Mouse (Mus musculus): ENCODE data around the gene Ap2m1.
A peak's percentile ranks its signal among the peaks of the same experiment; 100 is the strongest.
"Not testable (repeated sequence)": the region's sequence is repeated elsewhere in the genome, so short reads cannot be mapped to it uniquely, and the experiment has no call there.

Ap2m1 gene

DNA sequence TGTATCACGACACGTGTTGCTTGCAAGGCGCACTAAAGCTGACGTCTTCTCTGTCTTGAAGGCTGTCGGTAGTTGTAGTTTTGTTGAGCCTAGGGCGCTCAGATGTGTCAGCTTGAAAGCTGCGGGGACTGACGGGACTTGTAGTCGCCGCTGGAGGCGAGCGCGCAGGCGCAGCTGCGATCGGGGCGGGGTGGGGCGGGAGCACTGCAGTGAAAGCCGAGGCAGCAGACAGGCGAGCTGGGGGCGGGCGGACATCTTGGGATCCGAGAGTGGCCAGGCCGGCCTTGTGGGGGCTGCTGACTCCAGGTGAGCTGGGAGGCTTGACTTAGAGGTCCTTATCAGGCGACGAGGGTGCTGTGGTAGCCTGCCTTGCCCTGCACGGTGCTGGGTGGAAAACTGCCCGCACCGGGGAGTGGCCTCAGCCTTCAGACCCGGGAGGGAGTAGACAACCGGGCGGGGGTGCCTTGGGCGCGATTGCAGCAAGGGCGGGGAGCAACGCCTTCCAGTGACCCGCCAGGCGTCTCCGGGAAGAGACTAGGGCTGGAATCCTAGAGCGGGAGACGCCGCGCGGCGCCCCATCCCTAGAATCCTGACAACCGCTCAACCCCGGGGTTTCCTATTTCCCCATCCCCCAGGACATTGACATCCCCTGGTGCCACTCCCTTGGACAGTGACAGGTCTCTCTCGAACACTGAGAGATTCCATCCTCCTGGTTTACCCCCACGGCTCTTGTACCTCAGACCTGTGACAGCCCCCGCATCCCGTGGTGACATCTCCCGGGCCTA is at the start of gene Ap2m1:
TSS of gene Ap2m1 (plus strand) at position 183 of the 785 bp plus-strand sequence.
- DNase-seq (ENCODE audit: low spot score): peak; percentile 97

DNA sequence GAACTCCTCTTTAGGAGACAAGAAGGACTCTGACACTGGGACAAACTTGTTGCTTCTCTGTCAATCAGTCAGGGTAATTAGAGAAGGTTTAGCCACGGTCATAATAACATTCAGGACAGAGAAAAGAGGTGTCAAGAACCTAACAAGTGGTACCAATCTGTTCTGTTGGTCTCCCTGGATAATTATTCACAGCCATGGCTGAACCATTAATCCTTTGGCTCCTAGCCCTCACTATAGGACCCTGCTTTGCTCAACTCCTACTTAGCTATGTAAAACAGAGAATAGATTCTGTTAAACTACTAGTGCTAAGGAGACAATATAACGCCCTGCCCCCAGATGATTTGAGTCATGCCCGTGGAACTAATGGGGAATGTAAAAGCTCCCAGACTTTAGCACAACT is 49.2 kb upstream of the Ap2m1 start:
- no peak for DNase-seq (ENCODE audit: low spot score)

DNA sequence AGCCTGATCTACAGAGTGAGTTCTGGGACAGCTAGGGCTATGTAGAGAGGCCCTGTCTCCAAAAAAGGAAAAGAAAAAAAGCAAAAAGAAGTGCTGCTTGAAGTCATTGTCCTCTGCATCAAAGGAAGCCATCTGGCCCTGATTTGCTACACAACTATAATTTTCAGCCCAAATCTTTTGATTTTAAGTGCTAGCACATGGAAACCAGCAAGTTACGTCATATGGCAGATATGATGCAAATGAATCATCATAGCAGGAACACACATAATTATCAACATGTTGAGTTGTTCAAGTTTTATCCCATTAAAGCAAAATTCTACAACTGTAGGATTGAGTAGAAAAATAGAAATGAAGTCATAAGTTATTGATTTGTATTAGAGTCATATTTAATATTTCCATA is 47.1 kb upstream of the Ap2m1 start:
- DNase-seq (ENCODE audit: low spot score): no peak

DNA sequence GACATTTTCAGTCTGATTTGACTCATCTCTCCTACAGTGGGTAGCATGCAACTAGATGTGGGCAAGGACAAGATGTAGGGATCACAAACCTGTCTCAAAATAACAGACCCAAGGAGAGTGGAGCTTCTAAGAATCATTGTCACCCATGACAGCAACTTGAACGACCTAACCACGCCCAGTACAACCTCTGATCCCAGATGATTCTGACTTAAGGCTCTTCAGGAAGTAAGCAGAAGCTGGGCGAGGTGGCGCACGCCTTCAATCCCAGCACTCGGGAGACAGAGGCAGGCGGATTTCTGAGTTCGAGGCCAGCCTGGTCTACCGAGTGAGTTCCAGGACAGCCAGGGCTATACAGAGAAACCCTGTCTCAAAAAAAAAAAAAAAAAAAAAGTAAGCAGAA is 46.5 kb upstream of the Ap2m1 start:
- not testable (repeated sequence) for DNase-seq (ENCODE audit: low spot score)

- no peak for DNase-seq (ENCODE audit: low spot score)
These were observed 46.0 kb upstream of the Ap2m1 start for GRCm38 (mm10) chr16:20489233-20489632.

DNA sequence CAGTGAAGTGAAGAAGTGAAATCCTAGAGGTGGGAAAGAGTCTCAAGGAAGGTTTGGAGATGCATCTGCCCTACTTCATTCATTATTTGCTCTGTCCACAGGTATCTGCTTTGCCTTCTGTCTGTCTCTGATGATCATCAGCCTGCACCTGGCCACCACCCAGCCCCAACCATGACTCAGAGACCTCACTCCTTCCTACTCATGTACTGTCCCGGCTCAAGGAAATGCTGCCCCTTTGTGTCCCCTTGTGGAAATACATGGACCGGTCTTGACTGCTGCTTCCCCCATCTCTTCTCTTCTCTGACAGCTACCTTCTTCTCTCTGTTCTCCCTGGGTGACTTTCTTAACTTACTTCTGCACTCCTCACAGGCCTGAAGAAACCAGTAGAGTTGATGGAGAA is 44.7 kb upstream of the Ap2m1 start:
- no peak for DNase-seq (ENCODE audit: low spot score)

DNA sequence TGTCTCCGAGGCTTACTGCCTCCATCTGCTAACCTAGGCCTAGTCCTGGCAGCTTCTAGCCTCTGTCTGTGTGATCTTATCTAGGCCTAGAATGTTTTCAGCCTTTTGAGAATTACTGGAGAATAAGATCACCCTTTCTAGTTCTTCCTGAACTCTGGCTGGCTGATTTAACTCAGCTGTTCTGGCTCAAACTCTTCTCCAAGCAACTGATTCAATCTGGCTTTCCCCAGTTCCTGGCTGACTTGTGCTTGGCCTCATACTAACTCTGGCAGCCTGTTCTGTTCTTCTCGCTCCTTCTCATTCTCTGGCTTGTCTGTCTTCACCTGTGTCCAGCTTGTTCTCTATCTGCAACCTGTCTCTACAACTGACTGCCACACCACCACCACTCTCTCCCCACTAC is 44.0 kb upstream of the Ap2m1 start:
- DNase-seq (ENCODE audit: low spot score): no peak

- DNase-seq (ENCODE audit: low spot score): no peak
These were observed 41.8 kb upstream of the Ap2m1 start for GRCm38 (mm10) chr16:20493452-20493851.

GRCm38 (mm10) chr16:20496671-20497600 is 38.3 kb upstream of the Ap2m1 start:
- no peak for DNase-seq (ENCODE audit: low spot score)

- no peak for DNase-seq (ENCODE audit: low spot score)
These were observed 37.1 kb upstream of the Ap2m1 start for GRCm38 (mm10) chr16:20497980-20498676.

- DNase-seq (ENCODE audit: low spot score): peak; percentile 89
These were observed 36.4 kb upstream of the Ap2m1 start, which contains the start of gene Eif2b5 for GRCm38 (mm10) chr16:20498677-20499475. Eif2b5 (plus strand) TSS chr16:20498817.

DNA sequence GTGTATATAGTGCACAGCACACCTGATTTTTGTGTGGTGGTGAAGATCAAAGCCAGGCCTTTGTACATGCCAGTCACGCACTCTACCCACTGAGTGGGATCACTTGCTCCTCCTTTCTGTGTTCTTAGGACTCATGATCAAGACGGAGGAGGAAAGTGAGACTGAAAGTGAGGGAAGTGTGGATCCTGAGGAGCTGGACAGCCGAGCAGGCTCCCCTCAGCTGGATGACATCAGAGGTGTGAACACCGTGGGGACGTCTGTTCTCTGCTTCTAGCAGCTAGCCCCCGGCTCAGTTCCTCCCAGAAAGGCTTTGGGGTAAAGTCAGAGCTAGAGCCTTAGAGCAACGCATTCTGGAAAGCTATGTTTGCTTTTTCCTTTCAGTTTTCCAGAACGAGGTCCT is 29.3 kb upstream of the Ap2m1 start:
- no peak for DNase-seq (ENCODE audit: low spot score)

DNA sequence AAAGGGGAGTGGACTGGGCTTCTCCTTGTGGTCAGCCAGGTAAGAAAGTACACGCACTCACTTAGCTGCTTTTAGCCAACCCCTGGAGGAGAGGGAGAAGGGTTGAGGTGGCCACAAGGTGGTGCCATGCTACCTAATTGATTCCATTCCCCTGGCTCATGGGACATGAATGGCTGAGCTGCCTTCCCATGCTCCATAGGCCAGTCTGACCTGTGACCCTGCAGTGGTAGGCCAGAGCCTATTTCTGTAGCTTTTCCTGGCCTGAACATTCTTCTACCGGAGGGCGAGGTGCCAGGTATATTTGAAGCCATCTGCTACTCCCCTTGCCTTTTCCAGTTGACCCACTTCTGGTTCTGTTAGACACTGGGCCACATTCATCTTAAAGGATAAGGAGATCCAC is 25.9 kb upstream of the Ap2m1 start:
- no peak for DNase-seq (ENCODE audit: low spot score)

DNA sequence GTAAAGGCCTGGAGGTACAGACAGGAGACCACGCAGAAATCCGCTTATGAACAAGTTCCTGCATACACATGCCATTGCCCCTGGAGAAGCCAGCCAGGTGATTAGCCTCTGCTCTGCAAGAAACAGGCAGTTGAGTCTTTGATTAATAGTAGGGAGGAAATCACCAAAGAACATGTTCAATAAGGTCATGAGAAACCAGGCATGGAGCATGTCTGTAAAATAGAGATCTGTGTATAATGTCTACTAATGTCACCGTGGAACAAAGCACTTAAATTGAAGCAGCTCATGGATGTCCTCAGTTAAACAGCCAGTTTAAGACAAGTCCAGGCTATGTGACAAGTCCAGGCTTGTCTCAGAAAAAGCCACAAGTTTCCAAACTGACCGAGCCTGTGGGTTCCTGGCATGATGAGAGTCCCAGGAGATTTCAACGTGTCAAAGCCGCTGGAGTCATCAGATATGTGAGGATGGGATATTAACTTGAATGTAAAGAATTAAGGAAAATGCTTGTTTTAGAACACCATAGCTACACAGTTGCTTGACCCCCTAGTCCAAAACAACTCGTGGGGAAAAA is 23.9 kb upstream of the Ap2m1 start:
- no peak for DNase-seq (ENCODE audit: low spot score)

DNA sequence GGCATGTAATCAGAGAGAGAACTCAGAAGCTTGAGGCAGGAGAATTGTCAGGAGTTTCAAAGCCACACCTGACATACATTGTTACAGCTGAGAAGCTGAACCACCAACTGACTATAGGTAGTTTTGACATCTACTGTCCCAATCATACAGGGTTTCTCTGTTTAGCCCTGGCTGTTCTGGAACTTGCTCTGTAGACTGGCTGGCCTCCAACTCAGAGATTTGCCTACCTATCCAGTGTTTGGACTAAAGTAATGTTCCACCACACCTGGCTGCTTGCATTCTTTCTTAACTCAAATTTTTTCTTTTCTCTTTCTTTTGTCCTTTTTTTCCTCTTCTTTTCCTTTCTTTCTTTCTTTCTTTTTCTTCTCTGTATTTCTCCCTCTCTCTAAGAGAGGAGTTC is 19.2 kb upstream of the Ap2m1 start:
- no peak for DNase-seq (ENCODE audit: low spot score)

- peak; percentile 90 for DNase-seq (ENCODE audit: low spot score)
These were observed 18.5 kb upstream of the Ap2m1 start, which contains the start of gene Dvl3 for GRCm38 (mm10) chr16:20516726-20517201. Dvl3 (plus strand) TSS chr16:20516982.

- DNase-seq (ENCODE audit: low spot score): no peak
These were observed 18.1 kb upstream of the Ap2m1 start for GRCm38 (mm10) chr16:20517216-20517615.

GRCm38 (mm10) chr16:20517701-20518374 is 17.4 kb upstream of the Ap2m1 start:
- DNase-seq (ENCODE audit: low spot score): no peak

DNA sequence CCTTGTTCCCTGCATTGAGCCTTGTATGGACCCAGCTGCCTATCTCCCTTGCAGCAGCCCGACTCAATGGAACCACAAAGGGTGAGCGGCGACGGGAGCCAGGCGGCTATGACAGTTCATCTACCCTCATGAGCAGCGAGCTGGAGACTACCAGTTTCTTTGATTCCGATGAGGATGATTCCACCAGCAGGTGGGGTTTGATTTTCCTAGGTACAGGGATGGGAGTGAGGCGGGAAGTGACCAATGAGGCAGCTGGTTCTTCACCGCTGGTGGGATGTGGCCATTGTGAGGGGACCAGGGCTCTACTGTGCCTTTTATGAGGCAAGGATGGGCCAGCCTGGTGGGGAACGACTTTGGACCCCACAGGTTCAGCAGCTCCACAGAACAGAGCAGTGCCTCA is 11.4 kb upstream of the Ap2m1 start:
- DNase-seq (ENCODE audit: low spot score): no peak

GRCm38 (mm10) chr16:20528779-20529178 is 6.5 kb upstream of the Ap2m1 start:
- no peak for DNase-seq (ENCODE audit: low spot score)

Measured in ovary, adult 18-20 months (tissue).